Mouse (Mus musculus) frontal cortex, postnatal 25 days (tissue): Measurements from ENCODE around the gene Ubr7.

Source experiments
- DNase-seq, 2 experiments: peaks; one replicate each; pipeline ENCODE4 v3.0.0; 2022; ENCODE audit warnings: low spot score in 2 of 2

The Ubr7 gene

DNA sequence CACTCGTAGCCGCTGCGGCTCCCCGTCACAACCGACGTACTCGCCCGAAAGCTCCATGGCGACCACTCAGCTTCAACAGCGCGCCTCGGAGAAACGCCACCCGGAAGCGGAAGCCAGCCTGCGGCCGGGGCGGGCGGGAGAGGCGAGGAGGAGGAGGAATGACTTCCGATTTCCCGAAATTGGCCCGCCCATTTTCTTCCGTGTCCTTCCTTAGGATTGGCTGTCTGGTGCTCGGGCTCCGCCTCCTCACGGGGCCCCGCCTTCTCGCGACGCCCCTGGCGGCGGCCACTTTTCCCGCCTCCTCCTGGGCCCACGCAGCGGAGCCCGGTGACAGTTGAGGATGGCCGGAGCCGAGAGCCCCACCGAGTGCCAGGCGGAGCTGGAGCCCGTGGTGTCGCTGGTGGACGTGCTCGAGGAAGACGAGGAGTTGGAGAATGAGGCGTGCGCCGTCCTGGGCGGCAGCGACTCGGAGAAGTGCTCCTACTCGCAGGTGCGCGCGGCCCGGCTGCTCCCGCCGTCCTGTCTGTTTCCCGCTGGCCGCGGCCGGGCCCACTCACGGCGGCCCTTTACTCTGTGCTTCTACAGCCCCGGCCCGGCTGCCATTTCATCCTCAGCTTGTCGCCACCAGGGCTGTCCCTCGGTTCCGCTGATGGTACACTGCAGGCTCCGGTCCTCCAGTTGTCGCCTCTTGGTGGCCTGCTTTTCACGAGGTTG lies at the start of gene Ubr7, which contains the start of the genes Gm28051 and Gon7:
Ubr7 (plus strand) TSS at position 279 of the 714 bp plus-strand sequence.
Gm28051 (minus strand) TSS at position 77 of the 714 bp plus-strand sequence.
Gon7 (minus strand) TSS at position 115 of the 714 bp plus-strand sequence.
- DNase-seq = peak; percentile 84 to 94

DNA sequence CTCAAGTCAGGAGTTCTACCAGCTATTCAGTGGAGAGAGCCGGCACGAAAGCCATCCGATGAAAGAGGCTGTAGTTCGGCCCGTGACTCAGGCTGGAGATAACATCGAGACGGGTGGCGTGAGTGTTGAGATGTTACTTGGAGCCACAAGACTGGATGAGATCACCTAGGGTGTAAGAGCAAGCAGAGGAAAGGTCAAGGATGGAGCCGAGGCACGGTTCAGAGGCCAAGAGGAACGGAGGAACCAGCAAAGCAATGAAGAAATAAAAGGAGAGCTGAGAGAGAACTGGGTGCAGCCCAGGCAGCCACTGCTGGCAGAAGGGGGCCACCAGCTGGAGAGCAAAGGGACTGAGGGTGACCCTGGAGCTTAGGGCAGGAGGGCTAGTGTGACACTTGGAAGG lies 49.5 kb upstream of the Ubr7 start:
- DNase-seq = no peak

DNA sequence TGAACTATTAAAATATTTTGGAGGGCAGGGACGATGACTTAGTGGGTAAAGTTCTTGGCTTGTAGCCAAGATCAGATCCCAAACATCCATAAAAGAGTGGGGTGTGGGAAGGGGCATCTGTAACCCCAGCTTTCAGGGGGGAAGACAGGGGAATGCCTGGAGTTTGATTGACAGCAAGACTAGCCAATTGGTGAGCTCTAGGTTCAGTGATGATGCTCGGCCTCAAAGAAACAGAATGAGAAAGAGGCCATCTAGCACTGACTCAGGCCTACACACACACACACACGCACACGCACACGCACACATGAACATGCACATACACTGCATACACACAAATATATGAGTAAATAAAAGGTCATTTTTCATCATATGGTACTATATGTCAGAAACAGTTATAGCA lies 47.9 kb upstream of the Ubr7 start:
- DNase-seq = no peak

DNA sequence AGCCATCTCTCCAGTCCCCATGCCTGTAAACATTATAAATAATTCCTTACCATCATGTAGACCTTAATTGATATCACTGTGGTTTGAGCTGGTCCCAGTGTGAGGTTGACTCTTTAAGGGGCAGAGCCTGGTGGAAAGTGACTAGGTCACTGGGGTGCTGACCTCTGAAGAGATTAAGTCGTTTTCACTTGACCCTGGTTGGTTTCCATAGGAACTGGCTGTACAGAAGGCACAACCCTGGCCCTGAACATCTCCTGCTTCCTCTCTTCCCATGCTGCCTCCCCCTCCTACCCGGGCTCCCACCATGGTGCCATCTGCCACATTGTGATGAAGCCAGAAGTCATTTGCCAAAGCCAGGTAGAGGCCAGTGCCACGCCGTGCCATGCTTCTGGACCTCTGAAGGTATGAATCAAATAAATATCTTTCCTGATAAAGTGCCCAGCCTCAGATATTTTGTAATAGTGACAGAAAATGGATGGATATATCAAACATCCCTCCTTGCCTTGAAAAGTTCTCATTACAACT lies 46.9 kb upstream of the Ubr7 start:
- DNase-seq = no peak

DNA sequence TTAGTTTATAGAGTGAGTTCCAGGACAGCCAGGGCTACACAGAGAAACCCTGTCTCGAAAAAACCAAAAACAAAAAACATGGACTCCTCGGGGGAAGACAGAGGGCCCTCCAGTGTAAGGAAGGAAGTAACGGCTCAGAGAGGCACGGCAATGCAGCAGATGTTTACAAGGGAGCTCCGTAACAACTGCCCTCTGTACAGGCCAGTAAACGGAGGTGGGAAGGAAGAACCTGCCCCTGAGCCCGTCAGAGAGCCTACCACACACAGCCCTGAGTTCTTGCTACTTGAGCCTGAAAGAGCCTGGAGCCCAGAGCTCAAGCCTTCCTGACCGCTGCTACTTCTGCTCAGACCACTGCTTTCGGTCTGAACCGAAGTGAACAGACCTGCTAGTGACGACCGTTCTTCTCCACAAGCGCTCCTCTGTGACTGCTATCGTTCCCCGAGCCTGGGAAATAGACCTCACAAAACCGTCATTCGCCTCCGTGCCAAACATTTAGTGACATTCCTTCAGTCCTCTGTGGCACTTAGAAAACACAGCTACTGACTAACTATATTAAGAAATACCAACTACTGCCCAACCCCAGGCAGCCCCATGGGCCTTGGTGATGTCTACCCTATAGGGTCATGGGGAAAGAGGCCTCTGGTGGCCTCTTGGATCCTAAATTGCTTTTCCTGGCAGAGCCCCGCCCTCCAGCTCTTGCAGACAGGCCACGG lies 44.5 kb upstream of the Ubr7 start:
- DNase-seq = no peak

DNA sequence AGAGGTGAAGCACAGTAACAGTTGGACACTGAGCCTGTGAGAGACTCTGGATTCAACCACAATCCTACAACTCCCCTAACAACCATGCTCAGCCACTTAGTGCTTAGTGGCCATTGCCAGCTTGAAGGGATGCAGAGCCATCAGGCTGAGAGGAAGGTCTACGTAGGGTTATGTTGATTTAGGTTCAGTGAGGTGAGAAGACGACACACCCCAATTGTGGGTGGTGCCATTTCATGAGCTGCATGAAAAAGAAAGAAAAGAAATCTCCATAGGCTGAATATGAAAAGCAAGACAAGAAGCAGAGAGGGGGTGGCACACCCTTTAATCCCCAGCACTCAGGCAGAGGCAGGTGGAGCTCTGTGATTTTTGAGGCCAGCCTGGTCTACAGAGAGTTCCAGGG lies 43.7 kb upstream of the Ubr7 start:
- no peak for DNase-seq

DNA sequence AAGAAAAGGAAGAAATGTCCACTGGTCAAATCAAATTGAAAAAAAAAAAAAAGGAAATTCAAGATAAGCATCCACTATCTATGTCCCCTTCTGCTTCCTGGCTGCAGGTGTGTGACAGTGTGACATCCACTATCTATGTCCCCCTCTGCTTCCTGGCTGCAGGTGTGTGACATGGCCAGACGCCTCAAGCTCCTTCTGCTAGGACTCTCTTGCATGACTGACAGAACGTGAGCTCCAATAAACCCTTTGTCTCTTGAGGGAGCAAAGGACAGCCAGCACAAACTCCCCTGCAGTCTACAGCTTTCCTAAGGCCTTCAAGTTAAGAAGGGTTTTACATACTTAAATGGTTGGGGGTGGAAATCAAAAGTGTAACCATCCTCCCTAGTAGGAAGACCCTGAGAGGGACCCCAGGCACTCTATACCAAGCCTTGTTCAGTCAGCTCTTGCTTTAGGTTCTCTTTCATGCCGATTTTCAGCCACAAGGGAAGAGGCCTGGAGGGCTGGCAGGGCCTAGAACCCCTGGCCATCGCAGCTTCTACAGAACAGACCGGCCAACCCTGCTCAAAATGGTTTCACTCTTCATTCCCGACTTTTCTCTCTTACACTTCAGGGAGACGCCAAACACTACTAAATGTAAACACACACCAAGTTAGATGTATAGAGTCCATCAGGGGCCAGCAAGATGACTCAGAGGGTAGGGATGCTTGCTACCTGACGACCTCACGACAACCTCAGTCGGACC lies 42.9 kb upstream of the Ubr7 start:
- DNase-seq = no peak

DNA sequence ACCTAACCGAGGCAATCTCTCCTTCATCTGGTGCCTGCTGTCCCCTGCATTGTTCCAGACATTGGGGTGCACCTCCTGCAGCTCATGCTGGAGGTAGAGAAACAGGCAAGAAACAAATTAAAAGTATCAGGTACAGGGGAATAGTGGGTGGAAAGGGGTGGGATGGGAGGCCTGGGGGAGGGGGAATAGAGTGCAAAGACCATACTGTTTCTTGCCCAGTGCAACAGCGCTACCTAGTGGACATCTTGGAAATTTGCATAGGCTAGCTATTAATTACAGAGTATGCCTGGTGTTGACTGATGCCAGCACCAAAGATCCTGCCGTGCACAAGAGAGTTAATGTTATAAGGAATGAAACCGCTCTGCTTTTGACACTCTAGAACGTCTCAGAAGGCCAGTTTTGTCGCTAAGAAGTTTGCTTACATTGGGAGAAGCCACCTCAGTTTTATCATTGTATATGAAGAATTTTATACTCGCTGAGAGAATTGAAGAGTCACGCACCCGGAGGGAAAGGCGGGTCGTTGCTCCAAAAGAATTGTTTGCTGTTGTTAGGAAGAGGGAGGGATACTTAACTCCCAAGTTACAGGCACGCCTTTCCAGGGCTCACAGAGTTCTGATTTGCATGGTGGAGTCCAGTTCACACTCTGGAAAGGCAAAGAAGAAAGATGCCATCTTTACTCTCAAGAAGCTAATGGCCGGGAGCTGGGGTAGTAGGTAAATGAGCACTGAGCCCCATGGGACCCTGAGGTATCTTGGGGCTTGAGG lies 38.0 kb upstream of the Ubr7 start:
- no peak for DNase-seq

DNA sequence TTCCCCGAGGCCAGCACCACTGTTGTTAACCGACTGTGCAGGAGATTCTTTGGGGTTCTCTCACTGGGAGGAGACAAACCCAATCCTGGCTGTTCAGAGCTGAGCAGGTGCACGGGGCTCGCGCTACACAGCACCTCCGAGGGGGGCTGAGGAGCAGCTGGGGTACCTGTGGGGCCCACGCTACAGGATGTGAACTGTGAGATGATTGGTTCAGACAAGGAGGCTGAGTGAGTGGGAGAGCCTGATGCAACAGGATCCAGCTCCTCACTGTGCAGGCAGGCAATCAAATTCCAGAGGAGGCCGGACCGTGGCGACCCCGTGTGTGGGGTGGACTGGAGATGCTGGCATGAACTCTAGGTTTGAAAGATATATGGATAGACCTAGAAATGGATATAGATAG lies 35.3 kb upstream of the Ubr7 start:
- DNase-seq = no peak

DNA sequence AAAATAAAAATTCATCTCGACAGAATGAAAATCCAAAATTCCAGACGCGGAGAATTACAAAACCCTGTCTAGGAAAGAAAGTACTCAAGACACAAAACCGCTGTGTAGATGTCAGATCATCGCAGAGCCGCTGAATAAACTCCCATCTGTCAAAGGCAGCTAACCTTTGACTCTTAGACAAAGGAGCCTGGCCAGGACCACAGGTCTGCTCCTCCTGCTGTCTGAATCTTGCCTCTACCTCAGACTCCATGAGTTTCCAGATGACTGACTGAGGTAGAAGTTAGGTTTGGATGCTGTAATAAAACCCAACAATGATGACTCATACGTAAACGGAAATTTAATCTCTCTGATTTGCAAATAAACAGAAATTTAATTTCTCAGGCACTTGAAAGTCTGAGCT lies 34.8 kb upstream of the Ubr7 start:
- DNase-seq = no peak

DNA sequence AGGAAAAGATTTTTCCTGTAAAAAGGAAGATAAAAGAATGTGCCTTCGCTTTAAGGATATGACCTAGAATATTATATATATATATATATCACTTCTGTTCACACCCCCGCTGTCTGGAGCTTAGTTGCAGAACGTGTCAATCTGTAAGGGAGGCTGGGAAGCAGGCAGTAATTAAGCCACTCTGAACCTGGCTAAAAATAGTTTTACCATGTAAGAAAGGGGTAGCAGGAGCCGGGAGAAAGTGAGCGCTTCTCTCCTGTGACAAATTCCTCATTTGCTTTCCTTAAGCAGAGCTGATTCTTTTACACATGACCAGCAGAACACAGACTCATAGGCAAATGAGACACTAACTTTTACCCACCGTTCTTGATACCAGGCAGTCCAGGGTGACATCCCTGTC lies 33.9 kb upstream of the Ubr7 start:
- no peak for DNase-seq

DNA sequence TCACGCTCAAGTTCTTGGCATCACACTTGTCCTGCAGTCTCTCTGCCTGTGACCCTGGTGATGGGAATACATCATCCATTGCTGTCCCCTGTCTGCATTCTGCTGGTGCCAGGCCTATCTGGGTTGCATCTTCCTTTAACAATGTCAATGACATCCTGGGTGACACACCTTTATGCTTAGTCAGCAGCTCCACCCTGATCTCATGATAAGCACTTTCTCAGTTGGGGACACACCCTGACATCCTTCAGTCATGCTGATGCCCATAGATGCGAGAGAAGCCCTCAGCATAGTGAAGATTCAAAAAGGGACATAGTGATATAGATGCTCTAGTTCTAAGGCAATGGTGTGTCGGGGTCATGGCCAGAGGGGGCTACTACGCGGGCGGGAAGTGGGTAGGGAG lies 32.6 kb upstream of the Ubr7 start:
- DNase-seq = no peak

DNA sequence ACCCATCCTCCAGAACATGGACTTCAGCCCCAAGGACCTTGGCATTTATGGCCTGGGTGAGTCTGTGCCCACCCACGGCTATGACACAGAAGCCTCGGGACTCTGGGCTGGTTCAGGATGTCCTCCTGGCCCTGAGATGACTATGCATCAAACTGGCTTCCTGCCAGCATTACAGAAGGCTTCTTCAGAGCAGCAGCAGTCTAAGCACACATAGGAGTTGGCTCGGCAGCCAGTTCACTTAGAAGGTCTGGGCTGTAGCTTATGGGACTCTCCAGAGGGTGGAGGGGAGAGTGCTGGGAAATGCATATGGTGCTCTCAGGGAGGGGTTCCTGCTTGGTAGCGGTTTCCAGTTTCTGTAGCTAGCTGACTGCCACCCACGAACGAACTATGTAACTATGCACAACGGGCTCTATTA lies 32.0 kb upstream of the Ubr7 start:
- no peak for DNase-seq

DNA sequence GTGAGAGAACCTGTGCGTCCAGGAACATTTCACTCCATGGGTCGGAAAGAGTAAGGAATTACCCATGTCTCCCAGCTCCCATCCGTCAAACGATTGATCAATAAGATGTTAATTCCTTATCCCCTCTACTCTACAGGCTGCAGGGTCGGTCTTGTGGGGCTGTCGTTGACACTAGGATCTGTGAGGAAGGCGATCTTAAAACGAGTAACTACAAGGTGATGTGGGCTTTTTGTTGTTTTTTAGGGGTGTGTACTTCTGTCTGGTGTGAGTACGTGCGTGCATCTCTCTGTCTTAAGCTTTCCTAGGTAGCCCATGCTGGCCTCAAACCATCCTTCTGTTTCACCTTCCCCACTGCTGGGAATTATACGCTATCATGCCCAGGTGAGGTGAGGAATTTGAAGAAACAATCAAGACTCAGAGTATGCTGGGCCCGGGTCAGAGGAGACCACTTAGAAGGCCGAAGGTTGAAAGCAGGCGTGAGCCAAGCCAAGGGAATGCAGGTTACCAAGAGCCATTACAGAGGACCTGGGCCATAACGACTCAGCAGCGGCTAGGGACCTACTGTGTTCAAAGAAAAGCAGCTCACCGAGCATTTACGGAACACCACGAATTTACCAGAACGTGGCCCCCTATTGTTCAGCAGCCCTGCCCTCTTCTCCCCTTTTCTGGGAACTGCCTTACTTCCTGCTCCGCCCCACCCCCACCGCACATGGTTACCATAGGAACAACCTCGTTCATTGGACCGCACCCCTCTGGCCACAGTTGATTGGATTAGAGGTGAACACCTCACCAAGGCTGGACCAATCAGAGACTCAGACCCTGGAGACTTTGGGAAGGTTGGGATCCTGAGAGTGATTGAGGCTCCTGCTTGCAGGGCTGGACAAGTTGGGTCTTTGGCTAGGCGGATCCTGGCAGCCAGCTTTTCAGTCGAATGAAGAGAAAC lies 27.6 kb upstream of the Ubr7 start:
- DNase-seq = peak; percentile 51 to 52

DNA sequence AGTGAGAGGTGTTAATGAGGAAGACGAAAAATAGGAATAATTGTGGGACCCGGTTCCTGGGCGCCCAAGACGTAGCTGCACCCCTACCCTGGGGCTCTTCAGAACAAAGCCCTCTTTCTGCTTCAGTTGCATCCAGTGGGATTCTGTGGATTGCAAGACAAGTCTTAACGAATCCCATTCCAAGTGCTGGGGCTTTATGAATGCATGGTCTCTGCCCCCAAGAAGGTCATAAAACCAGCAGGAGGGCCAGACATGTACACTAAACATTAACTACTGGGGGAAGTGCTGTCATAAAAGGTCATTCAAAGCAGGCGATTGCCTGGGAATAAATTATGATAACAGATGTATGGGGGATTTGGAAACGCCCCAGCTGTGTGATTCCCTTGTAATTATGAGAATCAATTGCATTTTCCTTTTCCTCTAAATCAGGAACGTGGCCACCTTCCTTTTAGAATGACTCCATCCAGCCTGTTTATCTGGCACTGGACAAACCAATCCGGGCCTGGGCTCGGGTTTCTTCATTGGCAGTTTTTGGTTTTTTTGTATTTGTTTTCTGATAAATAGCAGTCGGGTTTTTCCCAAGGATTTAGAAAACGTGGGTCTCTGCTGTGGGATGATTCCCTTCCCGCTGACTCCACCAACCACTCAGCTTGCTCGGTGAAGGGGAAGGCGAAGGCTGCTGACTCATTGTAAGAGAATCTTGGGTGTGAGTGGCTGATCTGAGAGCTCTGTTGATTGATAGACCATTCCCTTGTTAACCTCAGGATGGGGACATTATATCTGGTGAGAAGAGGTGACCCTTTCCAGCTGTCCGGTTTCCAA lies 26.8 kb upstream of the Ubr7 start:
- no peak for DNase-seq

DNA sequence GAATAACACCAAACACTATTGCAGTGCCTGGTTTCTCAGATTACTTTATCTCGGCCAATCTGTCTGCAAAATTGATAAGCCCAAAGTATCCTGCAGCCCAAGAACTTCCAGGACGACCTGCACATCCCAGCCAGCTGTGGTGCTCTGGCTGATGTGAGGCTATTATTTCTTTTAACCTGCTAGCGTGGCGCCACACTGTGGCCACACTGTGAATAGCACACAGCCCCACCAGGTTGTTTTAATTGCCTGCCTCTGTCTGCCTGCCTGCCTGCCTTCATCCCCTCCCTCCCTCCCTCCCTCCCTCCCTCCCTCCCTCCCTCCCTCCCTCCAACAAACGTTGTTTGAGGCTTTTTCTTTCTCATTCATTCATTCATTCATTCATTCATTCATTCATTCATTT lies 24.4 kb upstream of the Ubr7 start:
- peak in 1 of 2 experiments; percentile 55 for DNase-seq

DNA sequence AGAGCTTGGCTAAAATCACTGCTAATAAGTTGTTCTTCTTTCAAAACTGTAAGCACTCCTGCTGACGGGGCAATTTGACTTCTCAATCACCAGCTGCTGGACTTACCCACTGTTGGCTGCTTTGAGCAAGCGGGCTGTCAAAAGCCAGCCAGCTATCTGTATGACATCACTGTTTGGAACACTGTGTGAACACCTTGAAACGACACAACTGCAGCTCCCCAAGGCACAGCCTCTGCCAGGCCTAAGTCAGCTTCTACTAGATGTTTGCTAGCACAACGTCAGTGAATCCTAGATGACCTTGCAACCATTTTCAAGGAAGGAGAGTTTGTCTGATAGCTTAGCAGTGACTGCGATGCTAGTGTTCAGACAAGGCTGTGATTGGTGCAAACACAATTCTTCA lies 18.7 kb upstream of the Ubr7 start:
- DNase-seq = no peak

DNA sequence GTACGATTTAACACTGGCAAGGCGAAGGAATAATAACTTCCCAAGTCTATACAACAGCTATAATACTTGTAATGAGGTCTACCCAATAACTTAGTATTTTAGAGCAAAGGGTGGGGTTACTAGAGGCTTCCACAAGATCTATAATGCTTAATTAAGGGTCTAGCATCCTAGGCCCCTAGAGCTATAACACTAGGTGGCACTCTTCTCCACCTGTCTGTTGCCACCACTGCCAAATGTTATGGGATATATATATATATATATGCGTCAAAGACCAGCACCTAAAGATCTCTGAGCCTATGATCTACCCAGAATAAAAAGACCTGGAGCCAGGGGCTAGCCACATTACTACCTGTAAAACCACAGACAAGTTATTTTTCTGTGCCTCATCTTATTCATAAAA lies 17.5 kb upstream of the Ubr7 start:
- DNase-seq = no peak

DNA sequence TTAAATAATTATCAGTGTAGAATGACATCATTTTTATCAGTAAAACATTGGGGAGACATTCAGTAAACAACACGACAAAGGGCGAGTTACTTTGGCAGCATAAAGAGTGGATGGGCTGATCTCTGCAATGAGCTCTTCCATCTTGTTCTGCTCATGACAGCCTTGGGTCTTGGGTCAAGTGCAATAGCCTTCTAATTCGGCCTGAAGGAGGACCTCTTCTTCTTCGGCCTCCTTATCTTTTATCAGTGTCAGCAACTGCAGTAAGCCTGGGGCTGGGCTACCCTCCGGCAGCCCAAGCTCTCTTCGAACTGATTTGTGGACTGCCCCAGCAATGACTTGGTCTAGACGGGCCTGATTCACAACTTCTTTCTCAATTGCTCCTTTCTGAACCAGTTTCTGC lies 15.7 kb upstream of the Ubr7 start:
- DNase-seq = no peak
